Mouse (Mus musculus) megakaryocyte, adult 5-6 weeks (primary cell): ENCODE data around the gene Lce3e. TPM values are rescaled to one million over a fixed set of nuclear protein-coding genes. Genes with fewer than 3 reads are reported as not detected.

Experiments
- ATAC-seq: 2 replicates; pipeline ENCODE4 v1.8.0; 2016; ENCODE audit warnings: mild to moderate bottlenecking, inconsistent platforms; ENCODE audit not compliant: poor library complexity, severe bottlenecking
- total RNA-seq, 2 experiments: library from RNA; stranded (forward) in 1 of 2; stranded (reverse) in 1 of 2; fragments of 153-499, 151-499 nt in 1 of 2; fragments of 221-1000, 200-1000 nt in 1 of 2; gene quantifications; 2 replicates each; pipeline versions ENCODE4 v1.2.3 to v1.2.4; 2015 to 2017

Lce3e gene
- total RNA-seq (2015) (not detected in 2 replicates), total RNA-seq (2017) (not detected in 2 replicates)

DNA sequence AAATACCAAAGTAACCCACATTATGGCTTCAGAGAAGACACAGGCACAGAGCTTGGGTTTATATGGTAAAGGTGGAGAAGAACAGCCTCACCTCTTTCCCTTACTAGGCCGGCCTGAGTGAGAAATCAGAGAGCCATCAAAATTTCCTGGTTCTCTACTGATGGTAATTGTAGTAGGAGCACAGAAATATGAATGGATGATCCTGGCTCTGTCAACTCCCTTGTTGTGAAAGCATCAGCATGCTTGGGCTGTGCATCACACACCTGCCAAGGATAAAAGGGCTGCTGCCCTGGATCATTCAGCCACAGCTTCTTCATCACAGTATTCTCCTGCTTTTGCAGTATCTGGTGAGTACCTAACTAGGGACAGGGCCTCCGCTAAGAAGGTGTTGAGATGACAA lies at the start of gene Lce3e:
Gene Lce3e, plus strand, starts transcription at position 301 of the 400 bp plus-strand sequence.
- no peak for ATAC-seq

DNA sequence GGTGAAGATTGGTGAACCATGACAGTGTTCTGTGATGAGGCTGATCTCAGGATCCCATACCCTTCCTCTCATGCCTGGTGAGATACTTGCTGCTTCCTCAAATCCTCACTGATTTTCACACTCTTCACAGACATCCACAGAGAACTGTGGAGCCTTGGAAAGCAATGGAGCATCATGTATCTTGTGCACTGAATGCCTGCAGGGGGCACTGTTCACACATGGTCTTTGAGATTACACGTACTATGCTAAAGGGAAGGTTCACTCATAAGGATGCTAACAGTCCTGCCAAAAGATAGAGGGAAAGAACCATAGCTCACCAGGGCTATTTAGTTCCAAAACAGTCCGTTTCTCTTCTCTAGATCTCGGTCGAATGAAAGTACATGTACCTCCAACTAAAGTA lies 46.5 kb upstream of the Lce3e start:
- no peak for ATAC-seq

DNA sequence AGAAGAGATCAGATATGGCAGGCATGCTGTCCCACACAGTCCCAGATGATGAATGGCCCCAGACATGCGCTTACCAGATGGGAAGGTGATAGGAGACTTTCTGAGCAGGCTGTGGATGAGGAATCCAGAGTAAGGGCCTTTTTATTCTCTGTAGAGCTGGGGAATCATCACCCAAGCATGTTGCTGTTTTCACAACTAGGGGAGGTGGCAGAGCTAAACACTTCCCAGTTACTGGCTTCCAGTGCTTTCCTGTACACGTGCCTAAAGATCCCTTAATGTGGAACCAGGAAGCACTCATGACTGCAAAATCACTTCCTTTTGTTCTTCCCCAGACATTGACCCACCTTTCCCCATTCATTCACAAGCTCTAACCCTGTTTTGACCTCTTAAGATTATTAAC lies 40.7 kb upstream of the Lce3e start, which contains the start of gene Lce3a:
Gene Lce3a, minus strand, starts transcription at position 101 of the 400 bp plus-strand sequence.
- no peak for ATAC-seq

DNA sequence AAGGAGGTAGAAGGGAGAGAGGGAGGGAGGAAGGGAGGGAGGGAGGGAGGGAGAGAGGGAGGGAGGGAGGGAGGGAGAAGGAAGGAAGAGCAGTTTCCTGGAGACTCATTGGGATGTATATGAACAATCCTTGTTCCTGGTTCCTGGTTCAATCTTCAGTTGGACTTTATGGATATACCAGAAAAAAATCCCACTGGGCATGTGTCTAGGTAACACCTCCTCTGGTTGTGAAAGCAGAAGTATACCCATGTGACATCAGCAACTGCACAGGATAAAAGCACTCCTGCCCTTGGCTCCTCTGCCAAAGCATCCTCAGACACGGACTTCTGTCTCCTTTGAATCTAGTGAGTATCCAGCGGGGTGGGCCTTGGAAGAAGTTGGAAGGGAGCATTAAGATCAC lies 34.2 kb upstream of the Lce3e start, which contains the start of gene Lce3b:
Gene Lce3b, plus strand, starts transcription at position 301 of the 400 bp plus-strand sequence.
- no peak for ATAC-seq

DNA sequence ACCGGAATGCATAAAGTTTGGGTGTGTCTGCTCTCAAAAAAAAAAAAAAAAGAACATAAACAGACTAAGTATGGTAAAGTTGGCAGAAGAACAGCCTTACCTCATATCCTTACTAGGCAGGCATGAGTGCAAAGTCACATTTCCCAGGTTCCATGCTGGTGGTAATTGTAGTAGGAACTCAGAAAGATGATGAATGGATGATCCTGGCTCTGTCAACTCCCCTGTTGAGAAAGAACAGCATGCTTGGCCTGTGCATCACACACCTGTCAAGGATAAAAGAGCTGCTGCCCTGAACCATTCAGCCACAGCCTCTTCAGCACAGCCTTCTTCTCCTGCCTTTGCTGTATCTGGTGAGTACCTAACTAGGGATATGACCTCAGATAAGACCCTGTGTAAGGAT lies 22.7 kb upstream of the Lce3e start, which contains the start of gene Lce3c:
Gene Lce3c, plus strand, starts transcription at position 301 of the 400 bp plus-strand sequence.
- ATAC-seq, result no peak

DNA sequence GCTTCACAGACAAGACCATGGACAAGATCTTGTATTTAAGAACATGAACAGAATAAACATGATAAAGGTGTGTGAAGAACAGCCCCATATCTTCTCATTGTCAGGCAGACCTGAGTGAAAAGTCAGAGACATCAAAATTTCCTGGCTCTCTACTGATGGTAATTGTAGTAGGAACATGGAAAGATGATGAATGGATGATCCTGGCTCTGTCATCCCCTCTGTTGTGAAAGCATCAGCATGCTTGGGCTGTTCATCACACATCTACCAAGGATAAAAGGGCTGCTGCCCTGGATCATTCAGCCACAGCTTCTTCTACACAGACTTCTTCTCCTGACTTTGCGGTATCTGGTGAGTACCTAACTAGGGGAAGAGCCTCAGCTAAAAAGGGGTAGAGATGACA lies 9.8 kb upstream of the Lce3e start, which contains the start of gene Lce3d:
Gene Lce3d, plus strand, starts transcription at position 301 of the 400 bp plus-strand sequence.
- no peak for ATAC-seq

DNA sequence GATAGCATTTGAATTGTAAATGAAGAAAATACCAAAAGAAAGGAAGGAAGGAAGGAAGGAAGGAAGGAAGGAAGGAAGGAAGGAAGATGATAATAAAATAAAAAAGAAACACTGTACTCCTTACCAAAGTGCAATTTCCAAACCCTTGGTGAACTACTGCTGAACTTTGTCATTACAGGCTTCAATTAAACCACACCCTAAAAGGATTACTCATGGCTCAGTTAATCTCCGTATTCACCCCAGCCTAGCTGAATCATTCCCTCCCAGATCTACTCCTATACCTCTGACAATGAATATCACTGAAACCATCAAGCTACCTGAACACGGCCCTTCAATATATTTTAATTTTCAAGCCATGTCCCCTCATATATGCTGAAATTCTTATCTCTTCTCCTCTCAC lies 11.6 kb downstream of the Lce3e start:
- no peak for ATAC-seq

DNA sequence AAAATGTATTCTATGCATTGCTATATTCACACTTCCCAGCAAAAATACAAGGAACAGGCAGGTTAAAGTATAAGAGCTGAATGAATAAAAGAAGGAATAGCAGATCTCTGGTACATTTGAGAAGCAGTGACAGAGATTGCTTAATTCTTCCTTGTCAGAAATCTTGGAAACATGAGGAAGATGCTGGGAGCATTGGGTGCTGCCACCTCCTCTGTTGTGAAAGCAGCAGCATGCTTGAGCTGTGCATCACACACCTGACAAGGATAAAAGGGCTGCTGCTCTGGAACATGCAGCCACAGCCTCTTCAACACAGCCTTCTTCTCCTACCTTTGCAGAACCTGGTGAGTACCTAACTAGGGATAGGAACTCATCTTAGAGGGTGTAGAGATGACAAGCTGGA lies 25.1 kb downstream of the Lce3e start, which contains the start of gene Lce3f:
Gene Lce3f, plus strand, starts transcription at position 301 of the 400 bp plus-strand sequence.
- no peak for ATAC-seq

DNA sequence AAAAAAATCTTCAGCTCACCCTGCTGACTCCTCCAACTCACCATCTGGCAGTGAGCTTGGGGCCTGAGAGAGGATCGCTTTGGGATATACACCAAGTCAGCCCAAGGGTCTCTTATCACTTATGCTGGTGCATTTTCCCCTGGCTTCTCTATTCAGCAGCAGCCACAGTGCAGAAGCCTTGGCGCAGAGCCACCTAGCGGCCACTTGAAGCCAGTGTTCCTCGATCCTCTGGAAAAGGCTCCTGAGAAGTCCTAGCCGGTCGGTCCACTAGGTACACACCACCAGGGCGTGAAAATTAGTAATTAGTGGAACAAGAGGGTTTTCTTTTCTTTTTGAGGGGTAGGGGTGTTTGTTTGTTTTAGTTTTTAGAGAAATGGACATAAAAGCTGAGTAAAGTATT lies 31.8 kb downstream of the Lce3e start:
- ATAC-seq, result peak; percentile 27; the same call in 1 of the 2 replicates

DNA sequence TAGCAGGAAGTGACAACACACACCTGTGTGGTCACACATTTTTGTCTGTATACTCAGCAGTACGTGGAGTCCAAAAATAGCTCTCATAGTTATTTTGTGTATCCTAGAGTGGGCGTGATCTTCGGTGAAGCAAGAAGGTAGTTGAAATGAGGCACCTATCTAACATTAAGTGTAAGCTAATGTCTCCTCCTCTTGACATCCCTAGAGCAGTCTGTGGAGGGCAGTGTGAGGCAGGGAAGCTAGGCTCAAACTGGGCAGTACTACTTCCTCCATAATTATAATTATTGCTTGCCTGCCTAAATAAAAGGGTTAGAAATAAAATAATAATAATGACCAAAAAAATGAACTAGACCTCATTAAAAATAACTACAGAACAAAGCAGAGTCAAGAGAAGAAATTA lies 33.8 kb downstream of the Lce3e start:
- no peak for ATAC-seq

DNA sequence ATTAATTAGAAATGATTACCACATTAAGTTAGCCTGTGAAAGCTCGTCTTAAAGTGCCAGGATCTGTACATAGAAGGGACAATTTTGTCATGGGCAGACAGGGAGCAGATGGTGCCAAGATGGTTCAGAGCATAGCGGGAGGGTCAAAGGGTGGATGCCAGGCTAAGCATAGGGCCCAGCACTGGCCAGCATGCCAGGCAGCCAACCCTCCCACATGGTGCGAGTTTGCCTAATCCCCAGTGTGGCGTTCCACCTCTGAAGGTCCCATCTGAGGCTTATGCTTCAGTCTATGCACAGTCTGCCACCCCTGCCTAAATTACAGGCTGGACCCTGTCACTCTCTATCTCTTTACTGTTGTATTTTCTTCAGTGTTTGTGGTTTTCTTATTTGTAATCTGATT lies 36.0 kb downstream of the Lce3e start:
- no peak for ATAC-seq

DNA sequence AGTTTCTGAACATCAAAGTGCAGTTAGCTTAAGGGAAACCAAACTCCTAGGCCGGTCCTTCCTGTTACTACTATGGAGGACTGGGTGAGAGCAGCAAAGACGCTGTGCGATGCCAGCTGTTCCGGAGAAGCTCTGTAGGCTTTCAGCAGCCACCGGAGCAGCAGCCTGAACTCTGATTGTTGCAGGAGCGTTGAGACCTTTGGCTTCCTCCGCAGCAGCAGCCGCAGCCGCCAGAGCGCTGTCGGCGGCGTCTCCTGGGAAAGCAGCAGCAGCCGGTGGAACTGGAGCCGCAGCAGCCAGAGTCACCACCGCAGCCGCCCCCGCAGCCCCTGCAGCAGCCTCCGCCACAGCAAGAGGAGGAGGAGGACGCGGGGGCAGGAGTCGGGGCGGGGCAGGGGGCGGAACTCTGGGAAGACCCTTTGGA lies 47.5 kb downstream of the Lce3e start:
- ATAC-seq, result no peak

DNA sequence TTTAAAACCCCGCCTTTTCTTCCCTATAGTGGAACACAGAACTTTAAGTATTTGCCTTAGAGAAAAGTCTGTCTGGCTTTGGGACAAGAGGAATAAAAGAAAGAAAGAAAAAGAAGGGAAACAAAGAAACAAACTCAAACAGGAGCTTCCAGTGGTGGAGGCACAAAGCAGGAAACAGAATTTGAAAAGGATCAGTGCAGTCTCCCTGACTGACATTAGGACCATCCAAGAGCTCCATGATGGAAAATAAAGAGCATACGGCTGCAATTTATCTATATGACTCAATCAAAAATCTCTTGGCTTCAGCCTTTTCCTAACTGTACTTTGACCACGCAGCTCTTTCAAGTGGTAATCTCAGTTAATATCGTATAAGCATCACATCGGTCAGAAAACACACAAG lies 48.0 kb downstream of the Lce3e start:
- ATAC-seq, result no peak

DNA sequence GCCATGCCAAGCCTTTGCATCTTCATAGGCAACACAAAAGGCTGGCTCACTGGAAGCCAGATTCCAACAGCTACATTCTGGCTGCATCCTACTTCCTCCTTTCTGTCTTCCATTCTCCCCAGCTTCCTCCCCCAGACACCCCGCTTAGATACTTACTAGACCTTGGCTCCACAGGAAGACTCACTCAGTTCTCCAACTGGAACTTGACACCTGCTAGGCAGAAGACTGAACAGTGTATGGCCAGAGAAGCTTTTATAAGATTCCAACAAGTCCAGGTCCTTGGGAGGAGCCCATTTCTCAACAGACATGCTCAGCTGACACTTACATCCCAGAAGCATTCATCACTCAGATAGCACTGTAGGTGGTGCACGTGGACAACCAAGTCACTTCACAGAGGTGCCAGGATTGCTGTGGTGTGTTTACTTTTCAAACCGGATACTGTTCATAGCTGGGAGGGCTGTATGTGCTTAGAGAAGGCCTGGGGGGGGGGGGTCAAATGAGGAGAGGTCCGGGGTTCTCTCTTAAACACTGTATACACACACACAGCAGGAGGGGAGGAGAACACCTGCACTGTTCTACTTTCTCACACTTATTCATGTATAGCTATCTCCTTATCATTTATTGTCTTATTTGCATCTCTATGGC lies 48.7 kb downstream of the Lce3e start, which contains the start of gene Crct1:
Gene Crct1, minus strand, starts transcription at position 228 of the 645 bp plus-strand sequence.
- no peak for ATAC-seq

Other genes starting within 250 kb of the Lce3e start
- gene Lce1f, start 246.7 kb upstream of the Lce3e start, total RNA-seq (2015), result not detected in 2 replicates
- not detected in 2 replicates for gene Lce1f, start 246.7 kb upstream of the Lce3e start, total RNA-seq (2017)
- not detected in 2 replicates for gene Gm38119, start 228.0 kb upstream of the Lce3e start, total RNA-seq (2015)
- not detected in 2 replicates for gene Gm38119, start 228.0 kb upstream of the Lce3e start, total RNA-seq (2017)
- gene Lce1g, start 214.7 kb upstream of the Lce3e start, total RNA-seq (2015), result not detected in 2 replicates
- gene Lce1g, start 214.7 kb upstream of the Lce3e start, total RNA-seq (2017), result not detected in 2 replicates
- not detected in 2 replicates for gene Lce1h, start 202.0 kb upstream of the Lce3e start, total RNA-seq (2015)
- gene Lce1h, start 202.0 kb upstream of the Lce3e start, total RNA-seq (2017), result not detected in 2 replicates
- gene Lce1i, start 188.2 kb upstream of the Lce3e start, total RNA-seq (2015), result not detected in 2 replicates
- not detected in 2 replicates for gene Lce1i, start 188.2 kb upstream of the Lce3e start, total RNA-seq (2017)
- not detected in 2 replicates for gene Lce1j, start 176.5 kb upstream of the Lce3e start, total RNA-seq (2015)
- not detected in 2 replicates for gene Lce1j, start 176.5 kb upstream of the Lce3e start, total RNA-seq (2017)
- not detected in 2 replicates for gene Lce1k, start 159.2 kb upstream of the Lce3e start, total RNA-seq (2015)
- not detected in 2 replicates for gene Lce1k, start 159.2 kb upstream of the Lce3e start, total RNA-seq (2017)
- not detected in 2 replicates for gene Kprp, start 139.8 kb upstream of the Lce3e start, total RNA-seq (2015)
- not detected in 2 replicates for gene Kprp, start 139.8 kb upstream of the Lce3e start, total RNA-seq (2017)
- not detected in 2 replicates for gene Lce1l, start 115.8 kb upstream of the Lce3e start, total RNA-seq (2015)
- gene Lce1l, start 115.8 kb upstream of the Lce3e start, total RNA-seq (2017), result not detected in 2 replicates
- not detected in 2 replicates for gene 2310050C09Rik, start 96.8 kb upstream of the Lce3e start, total RNA-seq (2015)
- not detected in 2 replicates for gene 2310050C09Rik, start 96.8 kb upstream of the Lce3e start, total RNA-seq (2017)
- gene Lce3a, start 40.8 kb upstream of the Lce3e start, total RNA-seq (2015), result not detected in 2 replicates
- gene Lce3a, start 40.8 kb upstream of the Lce3e start, total RNA-seq (2017), result not detected in 2 replicates
- not detected in 2 replicates for gene Lce3b, start 34.1 kb upstream of the Lce3e start, total RNA-seq (2015)
- gene Lce3b, start 34.1 kb upstream of the Lce3e start, total RNA-seq (2017), result not detected in 2 replicates
- gene Lce3c, start 22.6 kb upstream of the Lce3e start, total RNA-seq (2015), result not detected in 2 replicates
- gene Lce3c, start 22.6 kb upstream of the Lce3e start, total RNA-seq (2017), result not detected in 2 replicates
- gene Lce3d, start 9.7 kb upstream of the Lce3e start, total RNA-seq (2015), result not detected in 2 replicates
- gene Lce3d, start 9.7 kb upstream of the Lce3e start, total RNA-seq (2017), result not detected in 2 replicates
- not detected in 2 replicates for gene Lce3f, start 25.2 kb downstream of the Lce3e start, total RNA-seq (2015)
- gene Lce3f, start 25.2 kb downstream of the Lce3e start, total RNA-seq (2017), result not detected in 2 replicates
- not detected in 2 replicates for gene Crct1, start 48.6 kb downstream of the Lce3e start, total RNA-seq (2015)
- gene Crct1, start 48.6 kb downstream of the Lce3e start, total RNA-seq (2017), result not detected in 2 replicates
- gene Lce1m, start 52.0 kb downstream of the Lce3e start, total RNA-seq (2015), result not detected in 2 replicates
- not detected in 2 replicates for gene Lce1m, start 52.0 kb downstream of the Lce3e start, total RNA-seq (2017)
- gene Gm4858, start 101.8 kb downstream of the Lce3e start, total RNA-seq (2015), result not detected in 2 replicates
- gene Gm4858, start 101.8 kb downstream of the Lce3e start, total RNA-seq (2017), result not detected in 2 replicates
- gene Crnn, start 177.7 kb downstream of the Lce3e start, total RNA-seq (2015), result not detected in 2 replicates
- gene Crnn, start 177.7 kb downstream of the Lce3e start, total RNA-seq (2017), result not detected in 2 replicates
- gene Flg2, start 230.2 kb downstream of the Lce3e start, total RNA-seq (2015), result not detected in 2 replicates
- not detected in 2 replicates for gene Flg2, start 230.2 kb downstream of the Lce3e start, total RNA-seq (2017)